Mouse (Mus musculus): Measurements from ENCODE around the gene Larp1b.

The Larp1b gene

GRCm38 (mm10) chr3:41014946-41015345 is 65.3 kb downstream of the Larp1b start:
- in situ Hi-C loops (cut with MboI; ENCODE audit: low pct_unique_long_range_greater_than_20kb in 1 of 2, low sequenced_read_pairs in 2 of 2, unreplicated experiment in 1 of 2): no loop called here

GRCm38 (mm10) chr3:41018022-41018608 is 68.5 kb downstream of the Larp1b start:
- in situ Hi-C loops (cut with MboI; ENCODE audit: low pct_unique_long_range_greater_than_20kb in 1 of 2, low sequenced_read_pairs in 2 of 2, unreplicated experiment in 1 of 2): no loop called here

- in situ Hi-C loops (cut with MboI; ENCODE audit: low pct_unique_long_range_greater_than_20kb in 1 of 2, low sequenced_read_pairs in 2 of 2, unreplicated experiment in 1 of 2): no loop called here
Observed at GRCm38 (mm10) chr3:41020687-41021086, 71.1 kb downstream of the Larp1b start.

GRCm38 (mm10) chr3:41021980-41022379 is 72.4 kb downstream of the Larp1b start:
- in situ Hi-C loops (cut with MboI; ENCODE audit: low pct_unique_long_range_greater_than_20kb in 1 of 2, low sequenced_read_pairs in 2 of 2, unreplicated experiment in 1 of 2): no loop called here

- in situ Hi-C loops (cut with MboI; ENCODE audit: low pct_unique_long_range_greater_than_20kb in 1 of 2, low sequenced_read_pairs in 2 of 2, unreplicated experiment in 1 of 2): no loop called here
Observed at GRCm38 (mm10) chr3:41030705-41031104, 81.1 kb downstream of the Larp1b start.

GRCm38 (mm10) chr3:41031286-41032210 is 81.9 kb downstream of the Larp1b start:
- in situ Hi-C loops (cut with MboI; ENCODE audit: low pct_unique_long_range_greater_than_20kb in 1 of 2, low sequenced_read_pairs in 2 of 2, unreplicated experiment in 1 of 2): no loop called here

- in situ Hi-C loops (cut with MboI; ENCODE audit: low pct_unique_long_range_greater_than_20kb in 1 of 2, low sequenced_read_pairs in 2 of 2, unreplicated experiment in 1 of 2): no loop called here
Observed at GRCm38 (mm10) chr3:41038297-41038916, 88.8 kb downstream of the Larp1b start.

- in situ Hi-C loops (cut with MboI; ENCODE audit: low pct_unique_long_range_greater_than_20kb in 1 of 2, low sequenced_read_pairs in 2 of 2, unreplicated experiment in 1 of 2): loop anchor here (10.0 kb wide), 1 partner anchor 124 kb away; no protein-coding TSS in a partner anchor
Observed at GRCm38 (mm10) chr3:41041241-41041640, 91.6 kb downstream of the Larp1b start.

- in situ Hi-C loops (cut with MboI; ENCODE audit: low pct_unique_long_range_greater_than_20kb in 1 of 2, low sequenced_read_pairs in 2 of 2, unreplicated experiment in 1 of 2): loop anchor here (10.0 kb wide), 1 partner anchor 122 kb away; no protein-coding TSS in a partner anchor
Observed at GRCm38 (mm10) chr3:41042195-41042938, 92.7 kb downstream of the Larp1b start.

- in situ Hi-C loops (cut with MboI; ENCODE audit: low pct_unique_long_range_greater_than_20kb in 1 of 2, low sequenced_read_pairs in 2 of 2, unreplicated experiment in 1 of 2): loop anchor here (10.0 kb wide), 1 partner anchor 121 kb away; no protein-coding TSS in a partner anchor
Observed at GRCm38 (mm10) chr3:41043756-41044354, 94.2 kb downstream of the Larp1b start.

GRCm38 (mm10) chr3:41047838-41048237 is 98.2 kb downstream of the Larp1b start:
- in situ Hi-C loops (cut with MboI; ENCODE audit: low pct_unique_long_range_greater_than_20kb in 1 of 2, low sequenced_read_pairs in 2 of 2, unreplicated experiment in 1 of 2): loop anchor here (10.0 kb wide), 1 partner anchor 117 kb away; no protein-coding TSS in a partner anchor

GRCm38 (mm10) chr3:41053334-41053733 is 103.7 kb downstream of the Larp1b start:
- in situ Hi-C loops (cut with MboI; ENCODE audit: low pct_unique_long_range_greater_than_20kb in 1 of 2, low sequenced_read_pairs in 2 of 2, unreplicated experiment in 1 of 2): no loop called here

- in situ Hi-C loops (cut with MboI; ENCODE audit: low pct_unique_long_range_greater_than_20kb in 1 of 2, low sequenced_read_pairs in 2 of 2, unreplicated experiment in 1 of 2): no loop called here
Observed at GRCm38 (mm10) chr3:41058395-41058794, 108.8 kb downstream of the Larp1b start.

- in situ Hi-C loops (cut with MboI; ENCODE audit: low pct_unique_long_range_greater_than_20kb in 1 of 2, low sequenced_read_pairs in 2 of 2, unreplicated experiment in 1 of 2): no loop called here
Observed at GRCm38 (mm10) chr3:41059249-41059648, 109.6 kb downstream of the Larp1b start.

- in situ Hi-C loops (cut with MboI; ENCODE audit: low pct_unique_long_range_greater_than_20kb in 1 of 2, low sequenced_read_pairs in 2 of 2, unreplicated experiment in 1 of 2): loop anchor here in 1 of 2 experiments (5.0 kb wide), 1 partner anchor 105 kb away; no protein-coding TSS in a partner anchor
Observed at GRCm38 (mm10) chr3:41061831-41062565, 112.4 kb downstream of the Larp1b start.

- in situ Hi-C loops (cut with MboI; ENCODE audit: low pct_unique_long_range_greater_than_20kb in 1 of 2, low sequenced_read_pairs in 2 of 2, unreplicated experiment in 1 of 2): loop anchor here in 1 of 2 experiments (5.0 kb wide), 1 partner anchor 105 kb away; no protein-coding TSS in a partner anchor
Observed at GRCm38 (mm10) chr3:41062758-41063157, 113.1 kb downstream of the Larp1b start.

- in situ Hi-C loops (cut with MboI; ENCODE audit: low pct_unique_long_range_greater_than_20kb in 1 of 2, low sequenced_read_pairs in 2 of 2, unreplicated experiment in 1 of 2): no loop called here
Observed at GRCm38 (mm10) chr3:41065320-41065719, 115.7 kb downstream of the Larp1b start.
